Mouse (Mus musculus): Measurements from ENCODE around the gene Emb.

- no peak for TF ChIP-seq CTCF (IDR thresholded peaks at IDR 0.05; ENCODE audit: extremely low read depth, insufficient read length, insufficient replicate concordance, low read depth, low read length)
- no peak for TF ChIP-seq POLR2A (IDR thresholded peaks at IDR 0.05; ENCODE audit: low read depth, low read length)
These were observed 33.7 kb downstream of the Emb start for GRCm38 (mm10) chr13:117242063-117242462.

All from small intestine, adult 2 months (tissue).